Mouse (Mus musculus) fat pad, adult 2 months (tissue): Measurements from ENCODE around the gene Thra.

Experiments
- DNase-seq: peaks from one replicate; pipeline ENCODE4 v3.0.0-alpha.2; 2011; ENCODE audit warnings: low read depth, low spot score; ENCODE audit errors: extremely low read depth

The Thra gene

GRCm38 (mm10) chr11:98795015-98795713 lies 54.7 kb downstream of the Thra start, which contains the start of gene Msl1:
Gene Msl1 (plus strand): TSS chr11:98795516.
- DNase-seq = no peak

GRCm38 (mm10) chr11:98795714-98796514 lies 55.5 kb downstream of the Thra start:
- DNase-seq = no peak

GRCm38 (mm10) chr11:98796515-98797216 lies 56.2 kb downstream of the Thra start:
- DNase-seq = no peak

- DNase-seq = no peak
Measured at GRCm38 (mm10) chr11:98797306-98797705, 56.9 kb downstream of the Thra start.

- DNase-seq = no peak
Measured at GRCm38 (mm10) chr11:98797909-98798308, 57.5 kb downstream of the Thra start.

- DNase-seq = no peak
Measured at GRCm38 (mm10) chr11:98804605-98805004, 64.2 kb downstream of the Thra start, which contains the start of gene Casc3. Gene Casc3 (plus strand): TSS chr11:98804905.

- DNase-seq = no peak
Measured at GRCm38 (mm10) chr11:98808417-98808816, 68.0 kb downstream of the Thra start.

- peak; percentile 59 for DNase-seq
Measured at GRCm38 (mm10) chr11:98809457-98810290, 69.2 kb downstream of the Thra start.

GRCm38 (mm10) chr11:98810686-98811085 lies 70.2 kb downstream of the Thra start:
- DNase-seq = no peak

GRCm38 (mm10) chr11:98816706-98817239 lies 76.3 kb downstream of the Thra start:
- no peak for DNase-seq
